Mouse (Mus musculus) adrenal gland, postnatal 14 days (tissue): ENCODE results near the gene Calb2. TPM values are rescaled to one million over a fixed set of nuclear protein-coding genes. Genes with fewer than 3 reads are reported as not detected.

Experiments
- DNase-seq: peaks from one replicate; pipeline ENCODE4 v3.0.0; 2021; ENCODE audit warnings: mixed read lengths
- total RNA-seq: library from RNA; stranded (reverse); gene quantifications from 2 replicates; pipeline ENCODE4 v1.2.3, GENCODE M21; 2021

Calb2 gene
- total RNA-seq, 1 experiment from 2014 or later, result 0.56 TPM

DNA sequence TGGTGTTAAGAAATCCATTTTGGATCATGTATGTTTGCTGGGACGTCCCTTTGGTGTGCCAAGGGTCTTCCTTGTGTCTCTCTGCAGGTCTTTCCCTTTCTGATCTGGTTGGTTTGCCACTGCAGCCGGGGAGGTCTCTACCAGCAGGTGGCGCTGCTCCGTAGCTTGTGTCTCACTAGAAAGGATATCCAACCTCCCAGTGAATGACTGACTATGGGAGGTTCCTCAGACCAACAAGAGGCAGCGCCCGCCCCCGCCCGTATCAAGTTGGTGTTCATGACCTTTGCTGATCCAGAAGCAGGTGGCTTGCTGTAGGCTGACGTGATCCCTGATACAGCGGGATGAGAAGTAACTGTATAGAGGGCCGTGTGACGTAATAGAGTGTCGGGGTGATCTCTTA, 37.5 kb downstream of the Calb2 start:
- peak; percentile 86 for DNase-seq

- DNase-seq, result peak; percentile 47
These were observed 48.3 kb downstream of the Calb2 start for GRCm38 (mm10) chr8:110119715-110120114.

DNA sequence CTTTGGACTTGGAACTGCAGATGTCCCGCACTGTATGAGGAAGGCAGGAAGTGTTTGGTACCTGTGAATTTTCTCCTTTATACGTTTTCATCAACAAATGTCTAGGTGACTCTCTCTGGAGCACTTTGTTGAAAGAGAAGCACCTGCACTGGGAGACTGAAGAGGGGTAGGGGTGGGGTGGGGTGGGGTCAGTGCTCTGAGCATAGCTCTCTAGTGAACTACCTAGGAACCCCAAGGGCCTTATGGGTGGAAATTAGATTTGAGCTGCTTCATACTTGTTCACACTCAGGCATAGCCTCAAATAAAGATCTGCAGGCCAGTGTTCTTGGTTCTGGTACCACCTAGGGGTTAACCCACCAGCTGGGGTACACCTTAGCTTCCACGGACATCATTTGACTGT, 65.4 kb downstream of the Calb2 start, which contains the start of gene Gm17720:
Gene Gm17720, minus strand, starts transcription at position 101 of the 400 bp plus-strand sequence.
- peak; percentile 13 for DNase-seq

DNA sequence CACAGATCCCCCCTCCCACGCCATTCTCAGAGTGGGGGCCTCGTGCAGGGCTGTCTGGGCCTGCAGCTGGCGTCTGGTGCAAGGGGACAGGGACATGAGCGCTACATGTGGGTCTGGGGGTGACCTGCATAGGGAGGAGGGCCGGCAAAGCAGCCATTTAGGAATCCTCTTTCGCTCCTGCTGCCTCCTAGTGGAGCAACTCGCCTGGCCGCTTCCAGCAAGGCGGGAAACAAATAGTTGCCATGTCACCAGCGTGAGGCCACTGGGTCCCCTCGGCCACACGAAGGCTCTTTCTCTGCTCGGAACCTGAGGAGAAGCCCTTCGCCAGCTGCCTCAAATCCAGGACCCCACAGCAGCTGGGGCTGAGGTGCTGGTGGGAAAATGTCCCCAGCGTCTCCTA, 66.3 kb downstream of the Calb2 start:
- DNase-seq, result no peak

- no peak for DNase-seq
These were observed 67.1 kb downstream of the Calb2 start, which contains the start of gene Gm21964 for GRCm38 (mm10) chr8:110100907-110101306. Gene Gm21964, plus strand, starts transcription at chr8:110101207.

GRCm38 (mm10) chr8:110091869-110092268, 76.1 kb downstream of the Calb2 start:
- DNase-seq, result peak; percentile 17

Other genes with a start within 250 kb of the Calb2 start
- 0.15 and 0.53 TPM in 2 replicates for gene Marveld3, start 206.0 kb downstream of the Calb2 start, total RNA-seq
- 6.8 and 46.2 TPM in 2 replicates for gene Tat, start 177.8 kb downstream of the Calb2 start, total RNA-seq
- gene Chst4, start 128.5 kb downstream of the Calb2 start, total RNA-seq, result 2.1 and 3.9 TPM in 2 replicates
- gene Zfp612, start 88.5 kb downstream of the Calb2 start, total RNA-seq, result 6.7 and 7.4 TPM in 2 replicates
- not detected in 2 replicates for gene Gm21964, start 67.0 kb downstream of the Calb2 start, total RNA-seq
- gene Gm17720, start 65.5 kb downstream of the Calb2 start, total RNA-seq, result not detected in 2 replicates
- 7.9 and 8.4 TPM in 2 replicates for gene Cmtr2, start 47.5 kb upstream of the Calb2 start, total RNA-seq
- gene Hydin, start 98.8 kb upstream of the Calb2 start, total RNA-seq, result 0.07 and 0.26 TPM in 2 replicates